Mouse (Mus musculus): Measurements from ENCODE around the gene Gzmn.
"Not testable (repeated sequence)": the region's sequence is repeated elsewhere in the genome, so short reads cannot be mapped to it uniquely, and the experiment has no call there.

DNA sequence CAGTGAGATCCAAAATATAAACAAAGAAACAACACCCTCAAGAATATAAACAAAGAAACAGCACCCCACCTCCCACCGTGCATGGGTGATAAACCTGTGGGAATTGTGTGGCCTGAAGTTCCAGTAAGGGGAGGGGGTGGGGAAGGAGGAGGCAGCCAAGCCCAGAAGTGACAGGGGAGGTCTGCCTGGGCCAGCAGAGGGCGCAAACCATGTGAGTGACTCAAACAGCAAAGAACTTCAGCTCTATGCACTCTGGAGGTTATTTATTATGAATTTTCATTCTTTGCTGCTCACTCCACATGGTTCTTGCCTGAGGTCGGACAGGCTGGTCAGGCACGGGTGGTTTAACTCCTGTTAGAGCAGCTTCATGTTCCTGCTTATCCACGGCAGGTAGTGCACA, 30.6 kb upstream of the Gzmn start:
- TF ChIP-seq POLR2A (IDR thresholded peaks at IDR 0.05; ENCODE audit: extremely low read depth, insufficient read depth, low read length) = not testable (repeated sequence)
- TF ChIP-seq CTCF (IDR thresholded peaks at IDR 0.05; ENCODE audit: low read depth, low read length) = peak; percentile 63

Data from liver, adult 2 months (tissue).